Mouse (Mus musculus) midbrain, embryonic 11.5 days (tissue): ENCODE measurements at regions not wholly inside any gene's neighbourhood (a gene's known extent, or its start where the extent isn't known, plus 50 kb on each side); places are given as distances from the start of the nearest gene placed in this dataset.

ENCODE experiments used
- ATAC-seq: fragments of 200-750 bp; cut with Nextera tagmentation; 2 replicates; pipeline ENCODE4 v1.8.0; 2017; ENCODE audit warnings: moderate TSS enrichment, moderate library complexity; ENCODE audit not compliant: low FRiP score
- DNase-seq: peaks from one replicate; pipeline ENCODE4 v3.0.0; 2015; ENCODE audit warnings: low spot score; ENCODE audit errors: missing footprints
- H3K27ac ChIP-seq: fragments of 300-500 bp; sonication (generic); 2 replicates; pipeline ENCODE4 v1.5.1; 2014; ENCODE audit warnings: low read depth, low read length
- H3K27me3 ChIP-seq: fragments of 300-500 bp; sonication (generic); 2 replicates; pipeline ENCODE4 v1.6.1; 2014; ENCODE audit warnings: mild to moderate bottlenecking, low read length, moderate library complexity, mixed read lengths; ENCODE audit not compliant: control insufficient read depth, insufficient read depth
- H3K36me3 ChIP-seq: fragments of 300-500 bp; sonication (generic); 2 replicates; pipeline ENCODE4 v1.6.1; 2014; ENCODE audit warnings: mild to moderate bottlenecking, low read length, moderate library complexity, mixed read lengths; ENCODE audit not compliant: control insufficient read depth, insufficient read depth
- H3K4me1 ChIP-seq: fragments of 300-500 bp; sonication (generic); 2 replicates; pipeline ENCODE4 v1.6.1; 2014; ENCODE audit warnings: low read length; ENCODE audit not compliant: control insufficient read depth, insufficient read depth
- H3K4me2 ChIP-seq: fragments of 300-500 bp; sonication (generic); 2 replicates; pipeline ENCODE4 v1.6.1; 2014; ENCODE audit warnings: mild to moderate bottlenecking, moderate library complexity
- H3K4me3 ChIP-seq: fragments of 300-500 bp; sonication (generic); 2 replicates; pipeline ENCODE4 v1.5.1; 2014; ENCODE audit warnings: low read depth, low read length
- H3K9ac ChIP-seq: fragments of 300-500 bp; sonication (generic); 2 replicates; pipeline ENCODE4 v1.6.1; 2014; ENCODE audit warnings: low read length
- H3K9me3 ChIP-seq: fragments of 300-500 bp; sonication (generic); 2 replicates; pipeline ENCODE4 v1.6.1; 2016; ENCODE audit warnings: low read length; ENCODE audit not compliant: control insufficient read depth
- WGBS: fragments of 180-500 bp; shearing (Covaris S2); extraction: QIAGEN DNeasy Blood & Tissue Kit; methylation state at CpG from one replicate; pipeline ENCODE4 v1.1.7; 2014; 5-methylcytosine and 5-hydroxymethylcytosine counted together

DNA sequence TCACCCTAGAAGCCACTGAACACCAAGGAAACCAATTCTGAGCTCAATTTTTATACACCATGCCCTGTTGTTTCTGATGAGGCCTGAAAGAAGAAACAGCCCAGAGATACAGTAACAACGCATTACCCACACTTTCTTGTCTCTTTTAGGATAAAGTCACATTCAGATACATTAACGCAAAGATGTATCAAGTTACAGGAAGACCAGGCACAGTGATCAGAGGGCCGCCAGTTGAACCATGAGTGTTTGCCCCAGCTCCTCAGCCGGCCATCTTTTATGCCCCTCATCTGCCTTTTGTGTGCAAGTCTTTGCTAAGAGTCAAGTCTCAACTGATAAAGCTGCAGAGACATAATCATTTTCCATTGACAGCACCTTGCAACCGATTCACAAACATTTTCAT is 204.9 kb upstream of the Irx5 start:
- WGBS: 86% methylated on average over 5 of the region's 5 CpGs
- H3K4me3 ChIP-seq: no peak overlapping the region
- H3K9me3 ChIP-seq: no peaks in the 10 kb centered on the region
- H3K4me1 ChIP-seq: no peaks in the 10 kb centered on the region
- peak; percentile 64 for DNase-seq
- no peak overlapping the region for H3K27ac ChIP-seq
- ATAC-seq: no peak
- H3K36me3 ChIP-seq: no peaks in the 10 kb centered on the region
- no peaks in the 10 kb centered on the region for H3K27me3 ChIP-seq
- no peak overlapping the region for H3K4me2 ChIP-seq
- no peak overlapping the region for H3K9ac ChIP-seq

DNA sequence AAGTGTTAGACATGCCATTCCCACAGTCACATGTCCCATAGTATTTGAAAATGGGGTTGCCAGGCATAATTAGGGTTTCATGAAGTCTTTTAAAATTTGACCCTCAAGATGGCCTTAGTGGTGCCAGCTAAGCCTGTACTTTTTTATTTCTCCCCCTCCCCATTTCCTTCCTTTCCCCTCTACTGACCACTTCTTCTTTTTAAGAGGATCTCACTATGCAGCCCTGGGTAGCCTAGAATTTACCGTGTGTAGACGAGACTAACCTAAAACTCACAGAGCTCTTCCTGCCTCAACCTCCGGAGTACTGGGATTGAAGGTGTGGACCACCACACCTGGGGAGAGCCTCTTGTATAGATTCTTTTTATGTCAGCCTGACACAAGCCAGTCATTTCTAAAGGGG is 209.8 kb upstream of the Irx5 start:
- Histone ChIP-seq H3K4me3 (no peak overlapping the region), H3K27ac (no peak overlapping the region), H3K4me2 (no peak overlapping the region), H3K36me3 (no peaks in the 10 kb centered on the region), H3K27me3 (no peaks in the 10 kb centered on the region), H3K4me1 (no peaks in the 10 kb centered on the region), H3K9me3 (no peaks in the 10 kb centered on the region; the same call in 1 of the 2 replicates), H3K9ac (no peak overlapping the region)
- ATAC-seq (no peak), DNase-seq (no peak)
- WGBS: 80% methylated on average over 3 of the region's 3 CpGs

DNA sequence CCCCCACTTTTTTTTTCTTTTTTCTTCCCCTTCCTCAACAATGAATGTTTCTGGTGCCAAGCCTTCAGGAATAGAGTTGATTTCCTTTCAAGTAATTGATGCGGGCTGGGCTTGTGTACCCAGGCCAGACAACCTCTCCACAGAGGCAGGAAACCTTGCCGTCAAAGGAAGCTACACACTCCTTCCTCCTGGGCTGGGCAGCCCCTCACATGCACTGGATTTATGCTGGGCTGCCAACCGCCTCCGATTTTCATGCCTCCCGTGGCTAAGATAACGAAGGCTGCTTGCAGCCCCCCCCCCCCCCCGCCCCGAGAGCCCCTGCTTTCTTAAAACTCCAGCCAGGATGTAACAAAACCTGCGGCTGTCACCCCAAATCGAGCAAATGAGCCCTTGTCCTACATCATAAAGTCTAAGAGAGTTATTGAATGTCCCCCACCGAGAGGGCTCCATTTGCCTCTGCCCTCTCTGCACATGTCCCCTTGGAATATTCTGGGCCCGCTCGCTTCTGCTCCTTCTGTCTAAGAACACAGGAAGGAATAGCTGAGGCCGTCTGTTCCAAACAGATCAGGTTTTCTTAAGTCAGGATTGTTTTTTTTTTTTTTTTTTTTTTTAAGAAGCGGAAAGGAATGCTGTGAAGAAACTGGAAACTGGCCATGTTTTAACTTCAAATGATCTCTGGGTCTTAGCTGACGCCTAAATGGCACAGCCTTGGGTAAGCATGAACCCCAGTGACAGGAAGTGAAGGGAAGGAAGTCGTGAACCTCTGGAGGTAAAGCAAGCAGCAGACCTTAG is 220.1 kb upstream of the Irx5 start:
- 26% methylated on average over 13 of the region's 17 CpGs for WGBS
- no peaks in the 10 kb centered on the region; the same call in 1 of the 2 replicates for H3K27me3 ChIP-seq
- no peaks in the 10 kb centered on the region for H3K9me3 ChIP-seq
- H3K9ac ChIP-seq: no peak overlapping the region
- no peaks in the 10 kb centered on the region for H3K36me3 ChIP-seq
- ATAC-seq (no peak), DNase-seq (peak; percentile 89)
- H3K4me1 ChIP-seq: peaks cover 33% of the 10 kb centered on the region
- no peak overlapping the region for H3K4me2 ChIP-seq
- no peak overlapping the region for H3K4me3 ChIP-seq
- H3K27ac ChIP-seq: no peak overlapping the region

GRCm38 (mm10) chr8:92136413-92136812 is 221.0 kb upstream of the Irx5 start:
- peaks cover 33% of the 10 kb centered on the region for H3K4me1 ChIP-seq
- no peak overlapping the region for H3K27ac ChIP-seq
- no peaks in the 10 kb centered on the region; the same call in 1 of the 2 replicates for H3K27me3 ChIP-seq
- ATAC-seq (no peak), DNase-seq (no peak)
- H3K9me3 ChIP-seq: no peaks in the 10 kb centered on the region
- no peak overlapping the region for H3K9ac ChIP-seq
- no peak overlapping the region for H3K4me2 ChIP-seq
- no peaks in the 10 kb centered on the region for H3K36me3 ChIP-seq
- no peak overlapping the region for H3K4me3 ChIP-seq
- WGBS: 19% methylated on average over 13 of the region's 13 CpGs

- Histone ChIP-seq H3K27me3 (peaks cover 5% of the 10 kb centered on the region), H3K9ac (no peak overlapping the region), H3K9me3 (no peaks in the 10 kb centered on the region), H3K27ac (peak overlapping the region; percentile 85), H3K4me1 (peaks cover 33% of the 10 kb centered on the region), H3K4me3 (no peak overlapping the region), H3K36me3 (no peaks in the 10 kb centered on the region), H3K4me2 (peak overlapping the region; percentile 35; the same call in 1 of the 2 replicates)
- 3% methylated on average over 5 of the region's 5 CpGs for WGBS
- ATAC-seq: peak; percentile 80
- DNase-seq: peak; percentile 96
These were observed 223.0 kb upstream of the Irx5 start for GRCm38 (mm10) chr8:92134434-92134833.

DNA sequence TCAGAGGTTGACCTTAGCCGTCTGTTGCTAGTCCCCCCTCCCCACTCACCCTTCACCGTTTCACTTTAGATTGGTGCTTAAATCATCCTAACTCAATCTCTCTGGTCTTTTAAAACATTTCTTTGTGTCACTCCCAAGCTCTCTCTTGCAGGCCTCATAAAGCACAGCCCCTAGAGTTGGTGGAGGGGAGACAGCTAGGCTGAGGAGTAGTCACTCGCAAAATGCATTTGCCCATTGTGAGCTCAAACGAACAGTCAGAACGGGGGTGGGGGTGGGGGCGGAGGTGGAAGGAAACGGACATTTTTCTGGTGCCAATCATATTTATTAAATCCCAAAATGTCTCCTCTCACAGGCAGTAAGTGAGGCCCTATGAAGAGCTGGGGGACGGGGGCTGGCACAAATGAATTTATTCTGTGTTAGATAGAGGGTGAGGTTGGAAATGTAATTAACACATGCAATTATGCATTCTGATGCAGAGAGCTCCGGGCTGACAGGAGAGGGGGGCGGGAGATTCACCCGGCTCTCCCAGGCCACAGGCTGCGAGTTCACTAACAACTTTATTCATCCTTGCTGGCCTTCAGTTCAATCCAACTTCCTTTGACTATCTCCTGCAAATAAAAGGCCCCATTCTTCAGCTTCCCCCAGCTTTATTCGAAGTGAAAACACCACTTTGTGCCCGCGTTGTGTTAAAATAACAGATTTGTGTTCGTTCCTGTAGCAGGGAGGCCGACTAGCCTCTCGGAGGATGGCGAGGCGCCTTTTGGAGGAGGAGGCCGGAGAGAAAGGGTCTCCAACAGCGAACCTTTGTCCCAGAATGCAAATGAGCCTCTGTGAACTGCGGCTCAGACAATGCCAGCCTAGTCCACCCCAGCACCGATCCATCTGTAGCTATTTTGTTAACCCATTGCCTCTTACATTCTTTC is 223.7 kb upstream of the Irx5 start:
- no peaks in the 10 kb centered on the region for H3K36me3 ChIP-seq
- 2% methylated on average over 24 of the region's 24 CpGs for WGBS
- H3K27ac ChIP-seq: peak overlapping the region; percentile 85
- ATAC-seq (peak; percentile 95), DNase-seq (peak; percentile 98)
- H3K9ac ChIP-seq: peak overlapping the region; percentile 39
- no peaks in the 10 kb centered on the region for H3K9me3 ChIP-seq
- H3K4me1 ChIP-seq: peaks cover 33% of the 10 kb centered on the region
- H3K27me3 ChIP-seq: peaks cover 5% of the 10 kb centered on the region
- peak overlapping the region; percentile 35 for H3K4me2 ChIP-seq
- H3K4me3 ChIP-seq: no peak overlapping the region

DNA sequence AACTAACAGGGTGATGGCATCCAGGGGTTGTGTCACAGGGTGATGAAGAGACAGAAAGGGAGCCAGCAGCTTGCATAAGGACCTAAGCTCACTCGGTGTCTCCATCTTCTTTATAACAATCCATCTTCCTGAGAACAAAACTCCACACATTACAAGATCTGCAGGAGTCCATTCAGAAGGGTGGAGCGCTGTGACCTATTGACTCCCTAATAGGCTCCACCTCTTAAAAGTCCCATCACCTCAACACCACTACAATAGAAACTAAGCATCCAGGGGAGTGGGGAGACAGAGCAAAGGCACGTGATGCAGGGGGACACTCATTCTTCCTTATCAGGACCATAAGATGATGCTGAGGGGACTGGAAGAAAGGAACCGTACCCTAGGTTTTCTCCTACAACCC is 224.5 kb upstream of the Irx5 start:
- H3K4me3 ChIP-seq: no peak overlapping the region

GRCm38 (mm10) chr8:92132526-92132925 is 224.9 kb upstream of the Irx5 start:
- Histone ChIP-seq H3K4me1 (peaks cover 33% of the 10 kb centered on the region), H3K4me3 (no peak overlapping the region), H3K27ac (no peak overlapping the region), H3K27me3 (peaks cover 6% of the 10 kb centered on the region), H3K4me2 (no peak overlapping the region), H3K36me3 (no peaks in the 10 kb centered on the region), H3K9me3 (no peaks in the 10 kb centered on the region), H3K9ac (no peak overlapping the region)
- DNase-seq: peak; percentile 66
- no peak for ATAC-seq
- WGBS: 61% methylated on average over 5 of the region's 5 CpGs

More for the DNA sequence above, 224.5 kb upstream of the Irx5 start:
- H3K9me3 ChIP-seq: no peaks in the 10 kb centered on the region
- DNase-seq (no peak), ATAC-seq (no peak)
- peak overlapping the region; percentile 85; the same call in 1 of the 2 replicates for H3K27ac ChIP-seq
- peaks cover 5% of the 10 kb centered on the region for H3K27me3 ChIP-seq
- WGBS: 11% methylated on average over 4 of the region's 4 CpGs
- peak overlapping the region; percentile 35; the same call in 1 of the 2 replicates for H3K4me2 ChIP-seq
- H3K36me3 ChIP-seq: no peaks in the 10 kb centered on the region
- H3K4me1 ChIP-seq: peaks cover 33% of the 10 kb centered on the region
- no peak overlapping the region for H3K9ac ChIP-seq
